Comparison of ENCODE assay signal across 29 mouse cellular contexts in genomic region chr5:53239831-53240440, GRCm38 (mm10). TPM values are rescaled to one million over a fixed set of nuclear protein-coding genes. Genes with fewer than 3 reads are reported as not detected.
DNase-seq lines count a peak whose midpoint lies in the region; ATAC-seq lines count a peak whose summit lies in the region.
"Had no signal": no experiment of that assay in that cellular context is flagged by ENCODE, and none has a peak within 500 bp of the region (broad histone marks: within the 10 kb centered on the region; RNA-seq: fewer than 3 reads in every experiment).

No protein-coding gene starts in this region.

- intact Hi-C loops in left cerebral cortex, postnatal 36 days (cut with DNase I): no loop called here

- DNase-seq in ZHBTc4 (ENCODE audit: low read depth, low spot score): peak; percentile 10
- DNase-seq in adrenal gland, adult 8-10 months: no peak
- no peak for DNase-seq in left cerebral cortex, postnatal 36 days (ENCODE audit: low spot score in 2 of 2)
- DNase-seq: adrenal gland, postnatal 14 days; cerebellum, adult 2 months; cerebellum, postnatal 25 days; gastrocnemius, postnatal 10 days; heart, postnatal 10 days; kidney, postnatal 4 days; lung, postnatal 4 days; right cerebral cortex, adult 18-20 months; thymus, adult 18-20 months; thymus, postnatal 36 days had no signal

- H3K4me1 ChIP-seq in hindbrain, embryonic 12.5 days: peaks cover 8% of the 10 kb centered on the region; the same call in 1 of the 2 replicates
- H3K4me1 ChIP-seq in hindbrain, embryonic 16.5 days (ENCODE audit: control insufficient read depth, insufficient read depth, low read depth, low read length): peaks cover 2% of the 10 kb centered on the region; the same call in 1 of the 2 replicates
- peaks cover 23% of the 10 kb centered on the region for H3K4me1 ChIP-seq in hindbrain, embryonic 13.5 days (replicated peaks)
- 0 out of 2 replicates have a peak, but pooled peaks cover 3% of the 10 kb centered on the region for H3K4me1 ChIP-seq in neural tube, embryonic 14.5 days (ENCODE audit: control insufficient read depth, insufficient read depth, low read length)

- no peak overlapping the region for H3K9ac ChIP-seq in hindbrain, embryonic 12.5 days
- H3K9ac ChIP-seq in hindbrain, embryonic 16.5 days (ENCODE audit: low read depth, low read length): no peak overlapping the region
- no peak overlapping the region for H3K9ac ChIP-seq in hindbrain, embryonic 13.5 days
- H3K9ac ChIP-seq in neural tube, embryonic 14.5 days (replicated peaks; ENCODE audit: low read depth, low read length): no peak overlapping the region
- H3K9ac ChIP-seq: embryonic facial prominence, embryonic 13.5 days; heart, embryonic 12.5 days; kidney, embryonic 15.5 days; stomach, embryonic 15.5 days had no signal

- 47% methylated on average over 11 of the region's 11 CpGs for WGBS in hindbrain, embryonic 12.5 days
- WGBS in hindbrain, embryonic 16.5 days: 44% methylated on average over 11 of the region's 11 CpGs
- WGBS in hindbrain, embryonic 13.5 days: 40% methylated on average over 11 of the region's 11 CpGs
- 16% methylated on average over 11 of the region's 11 CpGs for WGBS in neural tube, embryonic 14.5 days

- H3K36me3 ChIP-seq in hindbrain, embryonic 12.5 days: no peaks in the 10 kb centered on the region
- H3K36me3 ChIP-seq in hindbrain, embryonic 16.5 days (ENCODE audit: control insufficient read depth, insufficient read depth, low read length): no peaks in the 10 kb centered on the region
- H3K36me3 ChIP-seq in hindbrain, embryonic 13.5 days: no peaks in the 10 kb centered on the region
- H3K36me3 ChIP-seq in neural tube, embryonic 14.5 days (ENCODE audit: control insufficient read depth, insufficient read depth, low read length): no peaks in the 10 kb centered on the region
- H3K36me3 ChIP-seq: embryonic facial prominence, embryonic 13.5 days; heart, embryonic 12.5 days; kidney, embryonic 15.5 days; limb, embryonic 10.5 days; stomach, embryonic 15.5 days had no signal

- H3K27me3 ChIP-seq in hindbrain, embryonic 12.5 days: 0 out of 2 replicates have a peak, but pooled peaks cover 3% of the 10 kb centered on the region
- no peaks in the 10 kb centered on the region for H3K27me3 ChIP-seq in hindbrain, embryonic 16.5 days (replicated peaks; ENCODE audit: control insufficient read depth, insufficient read depth, low read length)
- no peaks in the 10 kb centered on the region for H3K27me3 ChIP-seq in hindbrain, embryonic 13.5 days
- no peaks in the 10 kb centered on the region for H3K27me3 ChIP-seq in neural tube, embryonic 14.5 days (ENCODE audit: control insufficient read depth, insufficient read depth, low read length)
- H3K27me3 ChIP-seq: embryonic facial prominence, embryonic 13.5 days; heart, embryonic 12.5 days; kidney, embryonic 15.5 days; stomach, embryonic 15.5 days had no signal

- no peak overlapping the region for H3K27ac ChIP-seq in hindbrain, embryonic 12.5 days
- H3K27ac ChIP-seq in hindbrain, embryonic 16.5 days (ENCODE audit: low read depth, low read length): no peak overlapping the region
- no peak overlapping the region for H3K27ac ChIP-seq in hindbrain, embryonic 13.5 days
- 0 out of 2 replicates have a peak overlapping the region, but pooled peaks have one; percentile 16 for H3K27ac ChIP-seq in neural tube, embryonic 14.5 days (ENCODE audit: low read depth, low read length)
- H3K27ac ChIP-seq: embryonic facial prominence, embryonic 13.5 days; kidney, embryonic 15.5 days; limb, embryonic 10.5 days; stomach, embryonic 15.5 days had no signal

- ATAC-seq in hindbrain, embryonic 12.5 days (ENCODE audit: low FRiP score): 0 out of 2 replicates have a peak, but pooled peaks have one; percentile 42
- ATAC-seq in hindbrain, embryonic 16.5 days: no peak; the same call in 1 of the 2 replicates
- 0 out of 2 replicates have a peak, but pooled peaks have one; percentile 26 for ATAC-seq in hindbrain, embryonic 13.5 days (ENCODE audit: low FRiP score)
- ATAC-seq in neural tube, embryonic 14.5 days (ENCODE audit: low read depth): peak; percentile 60; the same call in 1 of the 2 replicates
- ATAC-seq: forebrain, embryonic 14.5 days; intestine, postnatal 0 days had no signal

- H3K4me2 ChIP-seq in hindbrain, embryonic 12.5 days (replicated peaks): no peak overlapping the region
- no peak overlapping the region for H3K4me2 ChIP-seq in hindbrain, embryonic 16.5 days (ENCODE audit: low read length)
- no peak overlapping the region for H3K4me2 ChIP-seq in hindbrain, embryonic 13.5 days
- no peak overlapping the region for H3K4me2 ChIP-seq in neural tube, embryonic 14.5 days (ENCODE audit: low read depth, low read length)
- H3K4me2 ChIP-seq: embryonic facial prominence, embryonic 13.5 days; heart, embryonic 12.5 days; kidney, embryonic 15.5 days; stomach, embryonic 15.5 days had no signal

- no peak overlapping the region for H3K4me3 ChIP-seq in hindbrain, embryonic 12.5 days
- no peak overlapping the region for H3K4me3 ChIP-seq in hindbrain, embryonic 16.5 days (ENCODE audit: low read length)
- no peak overlapping the region for H3K4me3 ChIP-seq in hindbrain, embryonic 13.5 days
- H3K4me3 ChIP-seq in neural tube, embryonic 14.5 days (ENCODE audit: low read depth, low read length): no peak overlapping the region
- H3K4me3 ChIP-seq: embryonic facial prominence, embryonic 13.5 days; heart, embryonic 12.5 days; kidney, embryonic 15.5 days; limb, embryonic 10.5 days; myocyte; stomach, embryonic 15.5 days had no signal

- no peaks in the 10 kb centered on the region for H3K9me3 ChIP-seq in hindbrain, embryonic 12.5 days (replicated peaks)
- H3K9me3 ChIP-seq in hindbrain, embryonic 16.5 days (ENCODE audit: control insufficient read depth, low read length): no peaks in the 10 kb centered on the region
- H3K9me3 ChIP-seq in hindbrain, embryonic 13.5 days: no peaks in the 10 kb centered on the region
- no peaks in the 10 kb centered on the region for H3K9me3 ChIP-seq in neural tube, embryonic 14.5 days (ENCODE audit: control insufficient read depth, low read length)
- H3K9me3 ChIP-seq: embryonic facial prominence, embryonic 13.5 days; heart, embryonic 12.5 days; kidney, embryonic 15.5 days; limb, embryonic 10.5 days; stomach, embryonic 15.5 days had no signal

RNA-seq across cellular contexts. Expression of gene Sel1l3, which starts 26.2 kb away (rescaled TPM):
- polyA plus RNA-seq in hindbrain, embryonic 12.5 days (2016; fragmentation: Nextera tagmentation; extraction: Ambion mirVana): 4.8 and 5.1 TPM in 2 replicates
- polyA plus RNA-seq in hindbrain, embryonic 16.5 days (2015; fragmentation: Nextera tagmentation; extraction: Ambion mirVana): 5.6 and 6.2 TPM in 2 replicates
- 4.4 and 5.2 TPM in 2 replicates for polyA plus RNA-seq in hindbrain, embryonic 13.5 days (2015; fragmentation: Nextera tagmentation; extraction: Ambion mirVana)
- polyA plus RNA-seq in neural tube, embryonic 14.5 days (2014; fragmentation: Nextera tagmentation; extraction: Ambion mirVana): 6.5 and 6.8 TPM in 2 replicates
- total RNA-seq in adrenal gland, adult 8-10 months (2022): 1 to 10 TPM; 1.5 to 3.9 (median 2.1) TPM
- 10 to 100 TPM; 63.4 to 74.2 TPM for total RNA-seq in left cerebral cortex, postnatal 36 days (2021)
- total RNA-seq: granulocyte monocyte progenitor cell, adult 5-6 weeks; megakaryocyte-erythroid progenitor cell, adult 5-6 weeks; MEL had no signal
- polyA plus RNA-seq: C2C12 had no signal

RNA-seq across cellular contexts. Expression of gene Smim20, which starts 26.9 kb away (rescaled TPM):
- 62.9 and 63.0 TPM in 2 replicates for polyA plus RNA-seq in hindbrain, embryonic 12.5 days (2016; fragmentation: Nextera tagmentation; extraction: Ambion mirVana)
- polyA plus RNA-seq in hindbrain, embryonic 16.5 days (2015; fragmentation: Nextera tagmentation; extraction: Ambion mirVana): 70.9 and 80.1 TPM in 2 replicates
- polyA plus RNA-seq in hindbrain, embryonic 13.5 days (2015; fragmentation: Nextera tagmentation; extraction: Ambion mirVana): 76.0 and 76.6 TPM in 2 replicates
- polyA plus RNA-seq in neural tube, embryonic 14.5 days (2014; fragmentation: Nextera tagmentation; extraction: Ambion mirVana): 84.6 and 93.4 TPM in 2 replicates
- total RNA-seq in adrenal gland, adult 8-10 months (2022): 10 to 100 TPM; 55.6 to 62.9 (median 59.5) TPM
- total RNA-seq in left cerebral cortex, postnatal 36 days (2021): 10 to 100 TPM; 33.5 to 40.5 TPM
